In genomic region chr3:103732116-103732515, GRCm38 (mm10) we compare ENCODE assay signal across 25 mouse cellular contexts. TPM values are rescaled to one million over a fixed set of nuclear protein-coding genes. Genes with fewer than 3 reads are reported as not detected.
"Had no signal": no experiment of that assay in that cellular context is flagged by ENCODE, and none has a peak within 500 bp of the region (broad histone marks: within the 10 kb centered on the region; RNA-seq: fewer than 3 reads in every experiment).

No protein-coding gene starts in this region.

- H3K27ac ChIP-seq: neural tube, embryonic 12.5 days; neural tube, embryonic 13.5 days; stomach, postnatal 0 days had no signal

- H3K4me3 ChIP-seq: neural tube, embryonic 12.5 days; neural tube, embryonic 13.5 days; neural tube, embryonic 15.5 days; stomach, embryonic 15.5 days had no signal

- DNase-seq: retina, postnatal 1 day; right cerebral cortex, adult 18-20 months; right cerebral cortex, postnatal 14 days; right cerebral cortex, postnatal 25 days; right cerebral cortex, postnatal 4 days; spleen, adult 18-20 months; thymus, adult 18-20 months; thymus, adult 2 months; thymus, postnatal 14 days; thymus, postnatal 25 days; thymus, postnatal 4 days had no signal

RNA-seq across cellular contexts. Expression of gene Gm10964, which starts 7.0 kb away (rescaled TPM):
- total RNA-seq: neutrophil, adult 5-6 weeks had no signal
- polyA plus RNA-seq: neural tube, embryonic 12.5 days; neural tube, embryonic 13.5 days; neural tube, embryonic 14.5 days; neural tube, embryonic 15.5 days; small intestine, adult 2 months; spleen, adult 2 months; stomach, embryonic 14.5 days; stomach, embryonic 15.5 days; stomach, embryonic 16.5 days; stomach, postnatal 0 days; testis, adult 2 months; thymus, adult 2 months; thymus, postnatal 0 days; urinary bladder, adult 2 months had no signal
